Mouse (Mus musculus) spleen, postnatal 14 days (tissue): Measurements from ENCODE around the gene Abcb5.

ENCODE experiments used
- DNase-seq, 2 experiments: peaks; one replicate each; pipeline ENCODE4 v3.0.0; 2021 to 2022; ENCODE audit warnings: low spot score in 2 of 2

The Abcb5 gene

GRCm38 (mm10) chr12:118847861-118848495 is 118.2 kb downstream of the Abcb5 start:
- DNase-seq, result no peak

- DNase-seq, result no peak
Measured at GRCm38 (mm10) chr12:118847381-118847780, 118.8 kb downstream of the Abcb5 start.

GRCm38 (mm10) chr12:118846649-118847321 is 119.4 kb downstream of the Abcb5 start:
- no peak for DNase-seq

GRCm38 (mm10) chr12:118846221-118846620 is 120.0 kb downstream of the Abcb5 start, which contains the start of gene Sp8:
TSS of gene Sp8 (plus strand) at chr12:118846329.
- DNase-seq, result no peak

- DNase-seq, result no peak
Measured at GRCm38 (mm10) chr12:118845351-118845750, 120.9 kb downstream of the Abcb5 start.

GRCm38 (mm10) chr12:118844841-118845240 is 121.4 kb downstream of the Abcb5 start:
- DNase-seq, result no peak

GRCm38 (mm10) chr12:118844111-118844510 is 122.1 kb downstream of the Abcb5 start:
- no peak for DNase-seq

- DNase-seq, result no peak
Measured at GRCm38 (mm10) chr12:118842671-118843411, 123.4 kb downstream of the Abcb5 start.

GRCm38 (mm10) chr12:118841971-118842550 is 124.2 kb downstream of the Abcb5 start:
- no peak for DNase-seq

GRCm38 (mm10) chr12:118841381-118841922 is 124.8 kb downstream of the Abcb5 start:
- DNase-seq, result no peak

- no peak for DNase-seq
Measured at GRCm38 (mm10) chr12:118840861-118841260, 125.4 kb downstream of the Abcb5 start.

- DNase-seq, result no peak
Measured at GRCm38 (mm10) chr12:118840301-118840700, 125.9 kb downstream of the Abcb5 start.

- DNase-seq, result no peak
Measured at GRCm38 (mm10) chr12:118839398-118839797, 126.8 kb downstream of the Abcb5 start.

GRCm38 (mm10) chr12:118838260-118838659 is 128.0 kb downstream of the Abcb5 start:
- DNase-seq, result no peak

- no peak for DNase-seq
Measured at GRCm38 (mm10) chr12:118837361-118837760, 128.9 kb downstream of the Abcb5 start.

GRCm38 (mm10) chr12:118836411-118837341 is 129.5 kb downstream of the Abcb5 start:
- no peak for DNase-seq

- no peak for DNase-seq
Measured at GRCm38 (mm10) chr12:118829881-118830280, 136.3 kb downstream of the Abcb5 start.
